Mouse (Mus musculus) adipose tissue, adult 10 weeks (tissue): Measurements from ENCODE around the gene Cd79b. TPM values are rescaled to one million over a fixed set of nuclear protein-coding genes. Genes with fewer than 3 reads are reported as not detected.

Experiments used
- polyA plus RNA-seq: library from polyadenylated mRNA; stranded (reverse); fragments of 350-450 nt; fragmentation: Illumina TruSeq; extraction: RNeasy Lipid Tissue Mini Kit (QIAGEN cat#74804); gene quantifications from one replicate; pipeline ENCODE4 v1.2.3, GENCODE M21; 2014; ENCODE audit warnings: low read depth, low replicate concordance

Cd79b gene
- 0.97 TPM for polyA plus RNA-seq

GRCm38 (mm10) chr11:106314333-106314812 is at the start of gene Cd79b:
Gene Cd79b (minus strand): TSS chr11:106314762.

GRCm38 (mm10) chr11:106353188-106353587 is 38.6 kb upstream of the Cd79b start, which contains the start of gene Scn4a:
Gene Scn4a (minus strand): TSS chr11:106353288.

GRCm38 (mm10) chr11:106301765-106302164 is 12.8 kb downstream of the Cd79b start, which contains the start of gene Gh:
Gene Gh (minus strand): TSS chr11:106301865.

GRCm38 (mm10) chr11:106276454-106276853 is 38.1 kb downstream of the Cd79b start, which contains the start of gene Tcam1:
Gene Tcam1 (plus strand): TSS chr11:106276672.

GRCm38 (mm10) chr11:106272644-106273310 is 41.8 kb downstream of the Cd79b start, which contains the start of gene Smarcd2:
Gene Smarcd2 (minus strand): TSS chr11:106272972.

Other genes with a start within 250 kb of the Cd79b start
- gene Taco1, start 248.7 kb downstream of the Cd79b start, polyA plus RNA-seq = 12.3 TPM
- 39.8 TPM for gene Map3k3, start 230.1 kb downstream of the Cd79b start, polyA plus RNA-seq
- 4.8 TPM for gene Gm10840, start 153.9 kb downstream of the Cd79b start, polyA plus RNA-seq
- 43.2 TPM for gene Limd2, start 153.9 kb downstream of the Cd79b start, polyA plus RNA-seq
- gene Strada, start 112.6 kb downstream of the Cd79b start, polyA plus RNA-seq = 21.7 TPM
- gene Ccdc47, start 98.4 kb downstream of the Cd79b start, polyA plus RNA-seq = 76.2 TPM
- 43.4 TPM for gene Ddx42, start 97.8 kb downstream of the Cd79b start, polyA plus RNA-seq
- gene Ftsj3, start 58.7 kb downstream of the Cd79b start, polyA plus RNA-seq = 37.5 TPM
- gene Psmc5, start 58.6 kb downstream of the Cd79b start, polyA plus RNA-seq = 123 TPM
- 55.6 TPM for gene Smarcd2, start 41.8 kb downstream of the Cd79b start, polyA plus RNA-seq
- gene Tcam1, start 38.1 kb downstream of the Cd79b start, polyA plus RNA-seq = 2.4 TPM
- gene Gh, start 12.9 kb downstream of the Cd79b start, polyA plus RNA-seq = not detected
- 0.22 TPM for gene Scn4a, start 38.5 kb upstream of the Cd79b start, polyA plus RNA-seq
- 5.2 TPM for gene Prr29, start 50.7 kb upstream of the Cd79b start, polyA plus RNA-seq
- gene Icam2, start 73.3 kb upstream of the Cd79b start, polyA plus RNA-seq = 16.0 TPM
- 44.1 TPM for gene Ern1, start 173.1 kb upstream of the Cd79b start, polyA plus RNA-seq